Mouse (Mus musculus) forebrain, postnatal 0 days (tissue): ENCODE data around the gene Itpkb. TPM values are rescaled to one million over a fixed set of nuclear protein-coding genes. Genes with fewer than 3 reads are reported as not detected.
A peak's percentile ranks its signal among the peaks of the same experiment; 100 is the strongest.

Experiments used
- ATAC-seq: fragments of 200-750 bp; cut with Nextera tagmentation; 2 replicates; pipeline ENCODE4 v1.8.0; 2017; ENCODE audit warnings: mild to moderate bottlenecking, moderate library complexity
- DNase-seq: peaks from one replicate; pipeline ENCODE4 v3.0.0-alpha.2; 2015
- H3K27ac ChIP-seq: fragments of 300-500 bp; sonication (generic); 2 replicates; pipeline ENCODE4 v1.5.1; 2014; ENCODE audit warnings: low read depth, mild to moderate bottlenecking, antibody characterized with exemption, low read length, moderate library complexity, mixed read lengths
- H3K27me3 ChIP-seq: fragments of 300-500 bp; sonication (generic); 2 replicates; pipeline ENCODE4 v1.6.1; 2014; ENCODE audit warnings: mild to moderate bottlenecking, low read length, mixed read lengths; ENCODE audit not compliant: insufficient read depth
- H3K36me3 ChIP-seq: fragments of 300-500 bp; sonication (generic); 2 replicates; pipeline ENCODE4 v1.6.1; 2014; ENCODE audit warnings: mild to moderate bottlenecking, moderate library complexity; ENCODE audit not compliant: insufficient read depth
- H3K4me1 ChIP-seq: fragments of 300-500 bp; sonication (generic); 2 replicates; pipeline ENCODE4 v1.6.1; 2014; ENCODE audit warnings: antibody characterized with exemption; ENCODE audit not compliant: insufficient read depth
- H3K4me2 ChIP-seq: fragments of 300-500 bp; sonication (generic); 2 replicates; pipeline ENCODE4 v1.6.1; 2014; ENCODE audit warnings: low read depth, mild to moderate bottlenecking, moderate library complexity
- H3K4me3 ChIP-seq: fragments of 300-500 bp; sonication (generic); 2 replicates; pipeline ENCODE4 v1.5.1; 2014; ENCODE audit warnings: low read depth, low read length, mixed read lengths
- H3K9ac ChIP-seq: fragments of 300-500 bp; sonication (generic); 2 replicates; pipeline ENCODE4 v1.6.1; 2014; ENCODE audit warnings: mild to moderate bottlenecking
- H3K9me3 ChIP-seq: fragments of 300-500 bp; sonication (generic); 2 replicates; pipeline ENCODE4 v1.6.1; 2016; ENCODE audit warnings: low read length
- CTCF ChIP-seq: sonication (generic); IDR thresholded peaks from 2 replicates; pipeline ENCODE4 v1.5.1; 2016; ENCODE audit warnings: antibody characterized with exemption, control low read depth, low read depth
- WGBS: fragments of 180-500 bp; shearing (Covaris S2); extraction: QIAGEN DNeasy Blood & Tissue Kit; methylation state at CpG from one replicate; pipeline ENCODE4 v1.1.7; 2014; 5-methylcytosine and 5-hydroxymethylcytosine counted together
- polyA plus RNA-seq: library from polyadenylated mRNA; unstranded; fragments of >200 nt; fragmentation: Nextera tagmentation; extraction: Ambion mirVana; gene quantifications from 2 replicates; pipeline ENCODE4 v1.2.1, GENCODE M21; 2015
- total RNA-seq: library from RNA; depleted of rRNA; stranded (reverse); fragments of >200 nt; gene quantifications from 2 replicates; pipeline ENCODE4 v1.2.3, GENCODE M21; 2014

Gene Itpkb
- total and polyA plus RNA-seq, 2 experiments from 2014 or later, result 1.9 to 6.4 TPM

DNA sequence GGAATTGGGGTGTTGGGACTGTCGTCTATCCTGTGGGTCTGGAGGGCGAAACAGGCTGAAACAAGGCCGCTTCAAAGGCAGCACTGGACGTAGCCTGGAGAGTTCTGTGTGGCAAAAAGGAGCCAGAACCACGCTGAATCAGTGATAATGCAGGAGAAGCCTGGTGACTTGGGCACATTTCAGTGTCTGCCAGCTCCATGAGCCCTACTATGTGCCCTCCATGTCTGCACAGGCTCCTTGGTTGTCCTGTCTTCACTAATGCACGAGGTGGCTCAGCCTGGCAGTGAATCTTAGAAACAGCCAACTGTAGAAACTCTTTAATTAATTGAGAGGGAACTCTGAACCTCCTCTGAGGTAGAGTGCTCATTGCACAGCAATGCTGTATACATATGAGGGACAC, 96.1 kb downstream of the Itpkb start:
- Histone ChIP-seq H3K9me3 (no peaks in the 10 kb centered on the region), H3K36me3 (no peaks in the 10 kb centered on the region), H3K27me3 (no peaks in the 10 kb centered on the region), H3K4me1 (peaks cover 5% of the 10 kb centered on the region; the same call in 1 of the 2 replicates), H3K27ac (no peak overlapping the region), H3K4me2 (no peak overlapping the region), H3K4me3 (no peak overlapping the region), H3K9ac (no peak overlapping the region)
- TF ChIP-seq CTCF, result no peak
- 88% methylated on average over 6 of the region's 6 CpGs for WGBS
- DNase-seq (no peak), ATAC-seq (no peak)

GRCm38 (mm10) chr1:180427685-180428084, 97.4 kb downstream of the Itpkb start:
- DNase-seq (no peak), ATAC-seq (0 out of 2 replicates have a peak, but pooled peaks have one; percentile 23)
- H3K36me3 ChIP-seq, result no peaks in the 10 kb centered on the region
- H3K9ac ChIP-seq, result no peak overlapping the region
- no peak overlapping the region for H3K4me3 ChIP-seq
- 44% methylated on average over 10 of the region's 10 CpGs for WGBS
- H3K4me2 ChIP-seq, result no peak overlapping the region
- peaks cover 8% of the 10 kb centered on the region; the same call in 1 of the 2 replicates for H3K4me1 ChIP-seq
- TF ChIP-seq CTCF, result no peak
- no peaks in the 10 kb centered on the region for H3K27me3 ChIP-seq
- no peaks in the 10 kb centered on the region for H3K9me3 ChIP-seq
- 0 out of 2 replicates have a peak overlapping the region, but pooled peaks have one; percentile 17 for H3K27ac ChIP-seq

GRCm38 (mm10) chr1:180428101-180428712, 97.9 kb downstream of the Itpkb start:
- Histone ChIP-seq H3K27ac (0 out of 2 replicates have a peak overlapping the region, but pooled peaks have one; percentile 17), H3K27me3 (no peaks in the 10 kb centered on the region), H3K36me3 (no peaks in the 10 kb centered on the region), H3K9ac (no peak overlapping the region), H3K4me2 (no peak overlapping the region), H3K4me3 (no peak overlapping the region), H3K4me1 (peaks cover 11% of the 10 kb centered on the region; the same call in 1 of the 2 replicates), H3K9me3 (no peaks in the 10 kb centered on the region)
- 24% methylated on average over 9 of the region's 9 CpGs for WGBS
- ATAC-seq (no peak), DNase-seq (peak; percentile 87)
- peak; percentile 95 for TF ChIP-seq CTCF

- H3K36me3 ChIP-seq, result no peaks in the 10 kb centered on the region
- 73% methylated on average over 8 of the region's 8 CpGs for WGBS
Observed at GRCm38 (mm10) chr1:180428871-180429270, 98.6 kb downstream of the Itpkb start.

GRCm38 (mm10) chr1:180429819-180430218, 99.5 kb downstream of the Itpkb start:
- no peaks in the 10 kb centered on the region for H3K27me3 ChIP-seq
- 85% methylated on average over 5 of the region's 5 CpGs for WGBS
- H3K27ac ChIP-seq, result no peak overlapping the region
- ATAC-seq (no peak), DNase-seq (no peak)
- H3K36me3 ChIP-seq, result no peaks in the 10 kb centered on the region
- no peaks in the 10 kb centered on the region for H3K9me3 ChIP-seq
- H3K9ac ChIP-seq, result no peak overlapping the region
- no peak for TF ChIP-seq CTCF
- H3K4me2 ChIP-seq, result no peak overlapping the region
- no peak overlapping the region for H3K4me3 ChIP-seq
- H3K4me1 ChIP-seq, result peaks cover 21% of the 10 kb centered on the region

More at GRCm38 (mm10) chr1:180428871-180429270, 98.6 kb downstream of the Itpkb start:
- H3K9ac ChIP-seq, result no peak overlapping the region
- no peak for TF ChIP-seq CTCF
- H3K4me1 ChIP-seq, result peaks cover 14% of the 10 kb centered on the region
- no peak overlapping the region for H3K27ac ChIP-seq
- H3K4me3 ChIP-seq, result no peak overlapping the region
- no peak for DNase-seq
- no peaks in the 10 kb centered on the region for H3K27me3 ChIP-seq
- H3K9me3 ChIP-seq, result no peaks in the 10 kb centered on the region
- no peak for ATAC-seq
- H3K4me2 ChIP-seq, result no peak overlapping the region

GRCm38 (mm10) chr1:180431833-180432232, 101.5 kb downstream of the Itpkb start:
- H3K9me3 ChIP-seq, result no peaks in the 10 kb centered on the region
- peaks cover 23% of the 10 kb centered on the region for H3K4me1 ChIP-seq
- peak; percentile 52 for TF ChIP-seq CTCF
- no peak overlapping the region for H3K9ac ChIP-seq
- 70% methylated on average over 12 of the region's 12 CpGs for WGBS
- no peak overlapping the region for H3K4me2 ChIP-seq
- H3K27me3 ChIP-seq, result no peaks in the 10 kb centered on the region
- peak; percentile 35 for DNase-seq
- ATAC-seq, result no peak
- H3K27ac ChIP-seq, result no peak overlapping the region
- no peak overlapping the region for H3K4me3 ChIP-seq
- H3K36me3 ChIP-seq, result no peaks in the 10 kb centered on the region

- no peaks in the 10 kb centered on the region for H3K36me3 ChIP-seq
- peak; percentile 73 for DNase-seq
- ATAC-seq, result peak; percentile 75
- H3K4me3 ChIP-seq, result peak overlapping the region; percentile 27
- peaks cover 18% of the 10 kb centered on the region; the same call in 1 of the 2 replicates for H3K4me1 ChIP-seq
- under 1% methylated on average over 16 of the region's 16 CpGs for WGBS
- H3K9ac ChIP-seq, result peak overlapping the region; percentile 36
- no peak for TF ChIP-seq CTCF
- peak overlapping the region; percentile 4 for H3K27ac ChIP-seq
- no peaks in the 10 kb centered on the region for H3K27me3 ChIP-seq
- no peaks in the 10 kb centered on the region for H3K9me3 ChIP-seq
- H3K4me2 ChIP-seq, result peak overlapping the region; percentile 49
Observed at GRCm38 (mm10) chr1:180433098-180433538, 102.8 kb downstream of the Itpkb start.
